Mouse (Mus musculus) hindbrain, embryonic 10.5 days (tissue): ENCODE measurements around the gene Camta1. TPM values are rescaled to one million over a fixed set of nuclear protein-coding genes. Genes with fewer than 3 reads are reported as not detected.

Experiments used
- DNase-seq: peaks from one replicate; pipeline ENCODE4 v3.0.0-alpha.2; 2017; ENCODE audit warnings: low spot score
- H3K27ac ChIP-seq: fragments of 300-500 bp; sonication (generic); 2 replicates; pipeline ENCODE4 v1.5.1; 2016; ENCODE audit warnings: mild to moderate bottlenecking, moderate library complexity
- H3K27me3 ChIP-seq: fragments of 300-500 bp; sonication (generic); 2 replicates; pipeline ENCODE4 v1.6.1; 2016; ENCODE audit warnings: mild to moderate bottlenecking; ENCODE audit not compliant: poor library complexity, insufficient read depth, severe bottlenecking
- H3K36me3 ChIP-seq: fragments of 300-500 bp; sonication (generic); 2 replicates; pipeline ENCODE4 v1.6.1; 2016; ENCODE audit warnings: mild to moderate bottlenecking, moderate library complexity
- H3K4me1 ChIP-seq: fragments of 300-500 bp; sonication (generic); replicated peaks from 2 replicates; pipeline ENCODE4 v1.6.1; 2016; ENCODE audit warnings: mild to moderate bottlenecking
- H3K4me3 ChIP-seq: fragments of 300-500 bp; sonication (generic); 2 replicates; pipeline ENCODE4 v1.5.1; 2016; ENCODE audit warnings: mild to moderate bottlenecking, moderate library complexity
- H3K9me3 ChIP-seq: fragments of 300-500 bp; sonication (generic); 2 replicates; pipeline ENCODE4 v1.6.1; 2016; ENCODE audit warnings: mild to moderate bottlenecking, moderate library complexity
- WGBS: fragments of 180-500 bp; shearing (Covaris S2); methylation state at CpG from one replicate; pipeline ENCODE4 v1.1.7; 2016; 5-methylcytosine and 5-hydroxymethylcytosine counted together
- polyA plus RNA-seq: library from polyadenylated mRNA; unstranded; fragments of >200 nt; fragmentation: Nextera tagmentation; extraction: Ambion mirVana; gene quantifications from 2 replicates; pipeline ENCODE4 v1.2.1, GENCODE M21; 2016

The Camta1 gene
- polyA plus RNA-seq, 1 experiment from 2014 or later, result 140 TPM

DNA sequence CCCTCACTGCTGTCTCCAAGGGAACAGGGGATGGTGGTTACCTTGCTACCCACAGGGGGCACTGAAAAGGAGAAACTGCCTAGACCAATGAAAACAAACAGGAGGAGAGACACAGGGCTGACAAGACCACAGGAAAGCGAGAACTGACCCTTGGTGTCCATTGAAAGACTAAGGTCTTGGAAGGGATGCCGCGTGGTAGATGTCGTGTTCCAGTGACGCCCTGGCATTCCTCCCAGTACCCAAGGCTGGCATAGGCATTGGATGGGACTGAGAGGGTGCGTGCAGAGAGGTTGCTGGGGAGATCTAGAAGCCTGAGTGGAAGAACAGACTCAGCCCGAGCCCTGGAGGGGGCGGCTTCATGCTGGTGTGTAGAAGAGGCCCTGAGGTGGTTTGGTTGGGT lies 550.9 kb downstream of the Camta1 start:
- no peak for DNase-seq
- Histone ChIP-seq H3K9me3 (no peaks in the 10 kb centered on the region), H3K27ac (no peak overlapping the region), H3K4me3 (no peak overlapping the region), H3K36me3 (no peaks in the 10 kb centered on the region), H3K4me1 (peaks cover 11% of the 10 kb centered on the region), H3K27me3 (no peaks in the 10 kb centered on the region)
- WGBS, result 80% methylated on average over 8 of the region's 8 CpGs

DNA sequence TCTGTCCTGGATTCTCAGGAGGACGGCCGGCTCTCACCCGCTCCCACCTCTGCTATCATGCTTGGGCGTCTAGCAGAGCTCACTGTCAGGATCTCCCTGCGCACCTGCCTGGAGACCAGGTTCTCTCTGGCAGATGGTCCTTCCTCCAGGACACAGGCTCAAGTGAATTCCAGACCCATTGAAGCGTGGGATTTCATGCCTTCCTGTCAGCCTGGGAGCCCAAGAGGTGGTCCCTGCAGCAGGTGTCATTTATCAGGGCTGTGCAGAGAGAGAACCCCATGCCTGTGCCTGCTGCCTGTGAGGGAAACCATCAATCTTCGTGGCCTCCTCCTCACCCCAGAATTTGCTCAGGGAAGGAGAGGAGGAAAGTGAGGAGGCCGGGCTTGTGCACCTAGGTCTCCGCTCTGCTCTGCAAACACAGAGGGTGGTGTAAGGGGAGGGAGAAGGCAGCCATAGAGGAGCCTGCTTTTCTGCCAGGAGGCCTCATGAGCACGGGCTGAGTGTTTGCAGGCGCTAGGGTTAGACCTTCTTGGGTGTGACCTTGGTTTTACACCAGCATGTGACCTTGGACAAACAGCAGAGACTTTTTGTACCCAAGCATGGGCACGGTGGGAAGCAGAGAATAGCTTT lies 551.5 kb downstream of the Camta1 start:
- WGBS, result 65% methylated on average over 12 of the region's 12 CpGs
- Histone ChIP-seq H3K4me1 (peaks cover 11% of the 10 kb centered on the region), H3K36me3 (no peaks in the 10 kb centered on the region), H3K4me3 (no peak overlapping the region), H3K27me3 (no peaks in the 10 kb centered on the region), H3K27ac (no peak overlapping the region), H3K9me3 (no peaks in the 10 kb centered on the region)
- no peak for DNase-seq

- Histone ChIP-seq H3K36me3 (no peaks in the 10 kb centered on the region), H3K9me3 (no peaks in the 10 kb centered on the region), H3K4me1 (peaks cover 11% of the 10 kb centered on the region), H3K27me3 (no peaks in the 10 kb centered on the region), H3K4me3 (no peak overlapping the region), H3K27ac (no peak overlapping the region)
- WGBS, result 88% methylated on average over 11 of the region's 11 CpGs
- no peak for DNase-seq
Observed at GRCm38 (mm10) chr4:151306890-151307289, 554.8 kb downstream of the Camta1 start.

DNA sequence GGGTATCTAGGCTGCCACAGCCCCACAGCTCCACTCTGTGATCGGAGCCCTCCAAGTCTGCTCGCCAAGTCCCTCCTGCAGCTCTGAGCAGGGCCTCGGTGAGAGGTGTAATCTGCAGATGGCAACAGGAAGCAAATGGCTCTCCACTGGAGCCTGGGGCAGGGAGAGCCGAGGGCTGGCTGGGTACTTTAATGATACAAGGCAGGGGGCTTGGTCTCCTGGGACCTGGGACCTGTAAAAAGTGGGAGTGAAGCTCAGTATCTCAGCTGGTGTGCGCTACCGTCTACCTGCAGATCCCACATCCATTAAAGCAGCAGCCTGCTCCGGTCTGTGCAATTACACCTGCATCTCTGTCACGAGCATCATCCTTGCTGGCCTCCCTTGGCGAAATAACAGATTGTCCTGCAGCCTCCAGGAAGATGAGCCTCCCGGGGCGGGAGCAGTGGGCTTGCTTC lies 555.3 kb downstream of the Camta1 start:
- no peak overlapping the region for H3K27ac ChIP-seq
- peaks cover 12% of the 10 kb centered on the region for H3K4me1 ChIP-seq
- H3K9me3 ChIP-seq, result no peaks in the 10 kb centered on the region
- DNase-seq, result no peak
- H3K36me3 ChIP-seq, result no peaks in the 10 kb centered on the region
- 75% methylated on average over 11 of the region's 11 CpGs for WGBS
- no peak overlapping the region for H3K4me3 ChIP-seq
- no peaks in the 10 kb centered on the region for H3K27me3 ChIP-seq

DNA sequence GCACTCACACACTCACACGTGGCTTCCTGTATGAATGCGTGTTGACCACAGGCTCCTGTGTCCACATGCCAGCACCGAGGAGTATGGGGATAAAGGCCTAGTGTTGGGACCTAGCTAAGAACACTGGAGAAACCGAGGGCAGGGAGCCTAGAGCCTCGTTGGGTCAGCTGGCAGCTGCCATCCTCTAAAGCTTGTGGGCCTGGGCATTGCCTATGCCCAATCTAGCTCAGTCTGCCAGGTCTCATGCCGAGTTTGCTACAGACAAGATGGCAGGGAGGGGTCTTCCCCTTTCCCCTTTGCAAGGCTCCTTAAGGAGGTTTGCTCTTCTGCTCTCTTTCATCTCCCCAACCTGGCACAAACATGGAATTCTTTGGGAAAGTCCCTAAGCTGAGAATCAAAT lies 555.9 kb downstream of the Camta1 start:
- Histone ChIP-seq H3K9me3 (no peaks in the 10 kb centered on the region), H3K27ac (no peak overlapping the region), H3K4me1 (peaks cover 13% of the 10 kb centered on the region), H3K4me3 (no peak overlapping the region), H3K36me3 (no peaks in the 10 kb centered on the region), H3K27me3 (peaks cover 1% of the 10 kb centered on the region; the same call in 1 of the 2 replicates)
- no peak for DNase-seq
- 83% methylated on average over 6 of the region's 6 CpGs for WGBS

- DNase-seq, result no peak
- no peaks in the 10 kb centered on the region for H3K36me3 ChIP-seq
- peaks cover 11% of the 10 kb centered on the region for H3K4me1 ChIP-seq
- no peaks in the 10 kb centered on the region for H3K9me3 ChIP-seq
- no peak overlapping the region for H3K27ac ChIP-seq
- peaks cover 10% of the 10 kb centered on the region for H3K27me3 ChIP-seq
- 80% methylated on average over 3 of the region's 3 CpGs for WGBS
- no peak overlapping the region for H3K4me3 ChIP-seq
Observed at GRCm38 (mm10) chr4:151303931-151304330, 557.7 kb downstream of the Camta1 start.

DNA sequence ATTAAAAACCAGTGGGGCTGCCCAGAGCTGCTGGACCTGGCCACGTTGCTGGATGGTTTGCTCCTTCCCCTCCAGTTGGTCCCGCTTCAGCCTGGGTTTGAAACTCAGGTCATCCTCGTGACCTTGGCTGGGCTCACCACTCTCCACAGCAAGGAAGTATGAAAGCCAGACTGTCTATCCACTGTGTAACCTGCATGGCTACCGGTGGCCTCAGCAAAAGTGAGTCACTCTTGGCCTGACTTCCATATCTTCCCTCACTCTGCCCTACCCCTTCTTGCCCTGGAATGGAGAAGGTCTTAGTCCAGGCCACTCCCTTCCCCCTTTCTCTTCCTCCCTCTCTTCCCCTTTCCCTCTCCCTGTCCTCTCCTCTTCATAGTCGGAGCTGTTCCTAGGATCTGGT lies 558.2 kb downstream of the Camta1 start:
- Histone ChIP-seq H3K9me3 (no peaks in the 10 kb centered on the region), H3K4me3 (no peak overlapping the region), H3K27ac (no peak overlapping the region), H3K27me3 (peaks cover 10% of the 10 kb centered on the region), H3K36me3 (no peaks in the 10 kb centered on the region), H3K4me1 (peaks cover 11% of the 10 kb centered on the region)
- no peak for DNase-seq
- 79% methylated on average over 5 of the region's 5 CpGs for WGBS

GRCm38 (mm10) chr4:151302195-151303126 lies 559.2 kb downstream of the Camta1 start:
- H3K4me1 ChIP-seq, result peaks cover 11% of the 10 kb centered on the region
- H3K9me3 ChIP-seq, result no peaks in the 10 kb centered on the region
- peak overlapping the region; percentile 53; the same call in 1 of the 2 replicates for H3K27ac ChIP-seq
- H3K27me3 ChIP-seq, result peaks cover 10% of the 10 kb centered on the region
- DNase-seq, result peak; percentile 68
- 52% methylated on average over 11 of the region's 11 CpGs for WGBS
- H3K4me3 ChIP-seq, result no peak overlapping the region
- H3K36me3 ChIP-seq, result no peaks in the 10 kb centered on the region

- peaks cover 10% of the 10 kb centered on the region for H3K27me3 ChIP-seq
- WGBS, result 60% methylated on average over 9 of the region's 9 CpGs
- H3K27ac ChIP-seq, result no peak overlapping the region
- no peaks in the 10 kb centered on the region for H3K36me3 ChIP-seq
- DNase-seq, result no peak
- H3K4me3 ChIP-seq, result no peak overlapping the region
- H3K4me1 ChIP-seq, result peaks cover 11% of the 10 kb centered on the region
- H3K9me3 ChIP-seq, result no peaks in the 10 kb centered on the region
Observed at GRCm38 (mm10) chr4:151301337-151301736, 560.3 kb downstream of the Camta1 start.

- H3K4me1 ChIP-seq, result peaks cover 11% of the 10 kb centered on the region
- no peak for DNase-seq
- H3K4me3 ChIP-seq, result no peak overlapping the region
- H3K27ac ChIP-seq, result no peak overlapping the region
- no peaks in the 10 kb centered on the region for H3K9me3 ChIP-seq
- no peaks in the 10 kb centered on the region for H3K36me3 ChIP-seq
- peaks cover 10% of the 10 kb centered on the region for H3K27me3 ChIP-seq
- WGBS, result 22% methylated on average over 15 of the region's 15 CpGs
Observed at GRCm38 (mm10) chr4:151300706-151301105, 561.0 kb downstream of the Camta1 start.

GRCm38 (mm10) chr4:151295515-151296203 lies 566.0 kb downstream of the Camta1 start:
- Histone ChIP-seq H3K9me3 (no peaks in the 10 kb centered on the region), H3K27ac (no peak overlapping the region), H3K27me3 (peaks cover 7% of the 10 kb centered on the region), H3K36me3 (no peaks in the 10 kb centered on the region), H3K4me1 (peaks cover 5% of the 10 kb centered on the region), H3K4me3 (no peak overlapping the region)
- 82% methylated on average over 13 of the region's 13 CpGs for WGBS
- DNase-seq, result no peak

DNA sequence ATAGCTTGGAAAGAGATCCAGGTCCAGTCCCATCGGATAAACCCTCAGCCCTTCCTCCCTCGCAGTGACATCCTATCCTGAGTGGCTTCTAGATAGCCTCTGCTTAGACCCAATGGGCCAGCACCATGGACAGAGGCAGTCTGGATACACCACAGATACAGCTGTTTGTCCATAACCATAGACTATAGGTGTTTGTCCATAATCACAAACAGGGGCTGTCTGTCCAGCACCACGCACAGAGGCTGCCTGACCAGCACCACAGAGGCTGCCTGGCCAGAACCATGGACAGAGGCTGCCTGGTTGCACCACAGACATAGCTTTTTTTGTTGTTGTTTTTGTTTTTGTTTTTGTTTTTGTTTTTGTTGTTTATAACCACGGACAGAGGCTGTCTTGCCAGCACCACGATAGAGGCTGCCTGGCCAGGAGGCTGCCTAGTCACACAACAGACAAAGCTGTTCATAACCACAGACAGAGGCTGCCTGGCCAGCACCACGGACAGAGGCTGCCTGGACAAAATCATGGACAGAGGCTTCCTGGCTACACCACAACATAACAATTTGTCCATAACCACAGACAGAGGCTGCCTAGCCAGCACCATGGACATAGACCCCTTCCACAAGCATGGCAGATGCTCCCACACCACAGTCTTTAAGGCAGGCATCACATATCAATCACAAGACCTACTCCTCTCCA lies 572.6 kb downstream of the Camta1 start:
- DNase-seq, result peak; percentile 37

More for the DNA sequence above, 572.6 kb downstream of the Camta1 start:
- Histone ChIP-seq H3K36me3 (no peaks in the 10 kb centered on the region), H3K27me3 (no peaks in the 10 kb centered on the region), H3K27ac (no peak overlapping the region), H3K9me3 (no peaks in the 10 kb centered on the region), H3K4me1 (peaks cover 20% of the 10 kb centered on the region), H3K4me3 (no peak overlapping the region)
- WGBS, result 62% methylated on average over 6 of the region's 6 CpGs
